Mouse (Mus musculus) brain, embryonic 14.5 days (tissue): ENCODE data around the gene Tenm2. TPM values are rescaled to one million over a fixed set of nuclear protein-coding genes. Genes with fewer than 3 reads are reported as not detected.

Experiments
- DNase-seq: peaks from one replicate; pipeline ENCODE4 v3.0.0-alpha.2; 2011; ENCODE audit warnings: low read depth
- CTCF ChIP-seq: fragments of 200-500 bp; IDR thresholded peaks from 2 replicates; pipeline ENCODE4 v1.5.1; 2012; ENCODE audit warnings: inconsistent platforms, mild to moderate bottlenecking, moderate library complexity, borderline replicate concordance; ENCODE audit not compliant: insufficient read depth, insufficient read length; ENCODE audit errors: extremely low read depth
- POLR2A ChIP-seq: fragments of 200-500 bp; IDR thresholded peaks from 2 replicates; pipeline ENCODE4 v1.6.1; 2012; ENCODE audit warnings: mild to moderate bottlenecking, inconsistent platforms, borderline replicate concordance; ENCODE audit not compliant: poor library complexity, insufficient read depth, insufficient read length, severe bottlenecking; ENCODE audit errors: extremely low read depth
- polyA plus RNA-seq: library from polyadenylated mRNA; depleted of rRNA; stranded (reverse); fragments of >200 nt; gene quantifications from 2 replicates; pipeline ENCODE4 v1.2.3, GENCODE M21; 2012

Tenm2 gene
- polyA plus RNA-seq, 1 experiment, result 47.2 TPM

- DNase-seq, result peak; percentile 62
- TF ChIP-seq POLR2A, result no peak
Measured at GRCm38 (mm10) chr11:36441801-36442200, 794.0 kb downstream of the Tenm2 start.

- TF ChIP-seq POLR2A (no peak), CTCF (no peak)
- no peak for DNase-seq
Measured at GRCm38 (mm10) chr11:36436251-36436650, 799.5 kb downstream of the Tenm2 start.

GRCm38 (mm10) chr11:36428947-36429346, 806.8 kb downstream of the Tenm2 start:
- TF ChIP-seq POLR2A (no peak), CTCF (no peak)
- DNase-seq, result peak; percentile 62

- peak; percentile 25 for DNase-seq
- TF ChIP-seq CTCF, result no peak
- TF ChIP-seq POLR2A, result no peak
Measured at GRCm38 (mm10) chr11:36424959-36425358, 810.8 kb downstream of the Tenm2 start.

- DNase-seq, result peak; percentile 29
- TF ChIP-seq CTCF (no peak), POLR2A (no peak)
Measured at GRCm38 (mm10) chr11:36420047-36420446, 815.7 kb downstream of the Tenm2 start.

- DNase-seq, result no peak
- TF ChIP-seq CTCF (no peak), POLR2A (no peak)
Measured at GRCm38 (mm10) chr11:36415244-36415643, 820.5 kb downstream of the Tenm2 start.

- TF ChIP-seq CTCF, result no peak
- no peak for TF ChIP-seq POLR2A
- peak; percentile 76 for DNase-seq
Measured at GRCm38 (mm10) chr11:36410881-36411280, 824.9 kb downstream of the Tenm2 start.

- peak; percentile 74 for DNase-seq
- TF ChIP-seq CTCF (no peak), POLR2A (no peak)
Measured at GRCm38 (mm10) chr11:36395803-36396710, 839.7 kb downstream of the Tenm2 start.

GRCm38 (mm10) chr11:36384696-36385095, 851.1 kb downstream of the Tenm2 start:
- no peak for DNase-seq
- TF ChIP-seq CTCF (no peak), POLR2A (no peak)

- DNase-seq, result no peak
- no peak for TF ChIP-seq POLR2A
- no peak for TF ChIP-seq CTCF
Measured at GRCm38 (mm10) chr11:36371814-36372213, 864.0 kb downstream of the Tenm2 start.

- DNase-seq, result no peak
- TF ChIP-seq CTCF, result no peak
- no peak for TF ChIP-seq POLR2A
Measured at GRCm38 (mm10) chr11:36365067-36365466, 870.7 kb downstream of the Tenm2 start.

- peak; percentile 37 for DNase-seq
- TF ChIP-seq CTCF (no peak), POLR2A (no peak)
Measured at GRCm38 (mm10) chr11:36364441-36364840, 871.3 kb downstream of the Tenm2 start.
